Comparison of ENCODE assay signal across 38 mouse cellular contexts in the genomic region with DNA sequence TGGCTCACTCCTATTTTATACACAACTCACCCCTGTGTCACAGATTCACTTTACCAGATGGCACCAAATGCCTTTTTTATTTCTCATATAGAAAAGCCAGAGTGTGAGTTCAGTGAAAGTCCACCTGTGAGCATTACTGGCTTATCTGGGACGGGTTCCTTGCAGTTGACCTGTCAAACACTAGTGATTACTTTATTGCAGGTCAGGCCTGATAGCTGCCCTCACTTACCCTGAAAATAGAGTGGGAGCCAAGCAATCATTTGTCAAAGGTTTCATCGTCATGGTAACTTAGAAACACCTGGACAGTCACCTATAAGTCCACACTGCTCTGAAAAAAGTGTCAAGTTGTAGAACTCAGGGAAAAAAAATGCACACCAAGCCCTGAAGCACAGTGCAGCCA. TPM values are rescaled to one million over a fixed set of nuclear protein-coding genes. Genes with fewer than 3 reads are reported as not detected.
"Had no signal": no experiment of that assay in that cellular context is flagged by ENCODE, and none has a peak within 500 bp of the region (broad histone marks: within the 10 kb centered on the region; RNA-seq: fewer than 3 reads in every experiment).

No protein-coding gene starts in this region.

- DNase-seq: left cerebral cortex, postnatal 4 days; liver, embryonic 13.5 days; liver, postnatal 0 days; lung, adult 18-20 months; lung, adult 2 months; lung, embryonic 14.5 days; lung, postnatal 10 days; lung, postnatal 14 days; lung, postnatal 36 days; lung, postnatal 4 days; midbrain, embryonic 14.5 days had no signal

- H3K4me3 ChIP-seq: left cerebral cortex, adult 2 months; limb, embryonic 10.5 days; limb, embryonic 12.5 days; limb, embryonic 13.5 days; limb, embryonic 15.5 days; liver, embryonic 12.5 days; liver, embryonic 13.5 days; liver, embryonic 15.5 days; lung, embryonic 15.5 days; megakaryocyte, embryonic 14.5 days; midbrain, embryonic 10.5 days; midbrain, embryonic 12.5 days; midbrain, embryonic 13.5 days; midbrain, embryonic 15.5 days; myocyte had no signal

- H3K9me3 ChIP-seq: limb, embryonic 10.5 days; limb, embryonic 12.5 days; limb, embryonic 13.5 days; limb, embryonic 15.5 days; liver, embryonic 12.5 days; liver, embryonic 13.5 days; liver, embryonic 15.5 days; lung, embryonic 15.5 days; megakaryocyte, embryonic 14.5 days; midbrain, embryonic 10.5 days; midbrain, embryonic 12.5 days; midbrain, embryonic 13.5 days; midbrain, embryonic 15.5 days had no signal

- H3K36me3 ChIP-seq: limb, embryonic 12.5 days; limb, embryonic 13.5 days; limb, embryonic 15.5 days; liver, embryonic 12.5 days; liver, embryonic 13.5 days; liver, embryonic 15.5 days; lung, embryonic 15.5 days; midbrain, embryonic 12.5 days; midbrain, embryonic 13.5 days; midbrain, embryonic 15.5 days had no signal

- ATAC-seq: liver, embryonic 12.5 days; liver, postnatal 0 days; lung, postnatal 0 days; midbrain, embryonic 13.5 days; midbrain, embryonic 15.5 days; midbrain, embryonic 16.5 days had no signal

- H3K9ac ChIP-seq: limb, embryonic 12.5 days; limb, embryonic 13.5 days; limb, embryonic 15.5 days; liver, embryonic 12.5 days; liver, embryonic 13.5 days; liver, embryonic 14.5 days; liver, embryonic 15.5 days; liver, postnatal 0 days; lung, embryonic 14.5 days; lung, embryonic 15.5 days; midbrain, embryonic 12.5 days; midbrain, embryonic 13.5 days; midbrain, embryonic 15.5 days had no signal

- H3K4me2 ChIP-seq: limb, embryonic 12.5 days; limb, embryonic 13.5 days; limb, embryonic 15.5 days; liver, embryonic 11.5 days; liver, embryonic 12.5 days; liver, embryonic 13.5 days; liver, embryonic 15.5 days; lung, embryonic 14.5 days; lung, embryonic 15.5 days; midbrain, embryonic 11.5 days; midbrain, embryonic 12.5 days; midbrain, embryonic 13.5 days; midbrain, embryonic 15.5 days had no signal

- H3K27me3 ChIP-seq: limb, embryonic 12.5 days; limb, embryonic 13.5 days; limb, embryonic 15.5 days; liver, embryonic 13.5 days; liver, embryonic 15.5 days; lung, embryonic 15.5 days; megakaryocyte, embryonic 14.5 days; midbrain, embryonic 12.5 days; midbrain, embryonic 13.5 days; midbrain, embryonic 15.5 days had no signal

- H3K27ac ChIP-seq: left cerebral cortex, adult 2 months; limb, embryonic 10.5 days; limb, embryonic 12.5 days; limb, embryonic 13.5 days; limb, embryonic 15.5 days; liver, embryonic 12.5 days; liver, embryonic 13.5 days; liver, embryonic 14.5 days; liver, embryonic 15.5 days; lung, embryonic 15.5 days; macrophage; midbrain, embryonic 10.5 days; midbrain, embryonic 12.5 days; midbrain, embryonic 13.5 days; midbrain, embryonic 15.5 days had no signal

RNA-seq across cellular contexts. Expression of a gene that starts 3.8 kb away (rescaled TPM):
- total RNA-seq: monocyte, adult 5-6 weeks had no signal

RNA-seq across cellular contexts. Expression of a gene that starts 46.7 kb away (rescaled TPM):
- total RNA-seq: monocyte, adult 5-6 weeks had no signal

RNA-seq across cellular contexts. Expression of a gene that starts 47.2 kb away (rescaled TPM):
- total RNA-seq: left cerebral cortex, postnatal 36 days; left cerebral cortex, postnatal 4 days; megakaryocyte progenitor cell, adult 5-6 weeks; megakaryocyte, adult 5-6 weeks; megakaryocyte-erythroid progenitor cell, adult 5-6 weeks; midbrain, postnatal 0 days; monocyte, adult 5-6 weeks had no signal
- polyA plus RNA-seq: limb, embryonic 10.5 days; limb, embryonic 13.5 days; liver, embryonic 13.5 days; liver, embryonic 14.5 days; liver, embryonic 15.5 days; liver, embryonic 16.5 days; liver, postnatal 0 days; lung, adult 2 months; lung, embryonic 14.5 days; lung, postnatal 0 days; macrophage; midbrain, embryonic 10.5 days; midbrain, embryonic 11.5 days had no signal
